Mouse (Mus musculus) left cerebral cortex, adult 8-10 months (tissue): ENCODE data around the gene Rhbdd3. TPM values are rescaled to one million over a fixed set of nuclear protein-coding genes. Genes with fewer than 3 reads are reported as not detected.

Source experiments
- DNase-seq, 2 experiments: peaks; one replicate each; pipeline ENCODE4 v3.0.0; 2022; ENCODE audit warnings: low spot score in 2 of 2
- total RNA-seq, 4 experiments: library from RNA; stranded (reverse); gene quantifications; 2 replicates each; pipeline ENCODE4 v1.2.4; 2022

The Rhbdd3 gene
- 10 to 100 TPM; 20.1 to 26.8 (median 22.0) TPM for total RNA-seq

- peak; percentile 94 to 99 for DNase-seq
These were observed at the start of gene Rhbdd3, which contains the start of gene Ewsr1 for GRCm38 (mm10) chr11:5098736-5099542. Gene Rhbdd3 (plus strand): TSS chr11:5098926. Gene Ewsr1 (minus strand): TSS chr11:5099266.

DNA sequence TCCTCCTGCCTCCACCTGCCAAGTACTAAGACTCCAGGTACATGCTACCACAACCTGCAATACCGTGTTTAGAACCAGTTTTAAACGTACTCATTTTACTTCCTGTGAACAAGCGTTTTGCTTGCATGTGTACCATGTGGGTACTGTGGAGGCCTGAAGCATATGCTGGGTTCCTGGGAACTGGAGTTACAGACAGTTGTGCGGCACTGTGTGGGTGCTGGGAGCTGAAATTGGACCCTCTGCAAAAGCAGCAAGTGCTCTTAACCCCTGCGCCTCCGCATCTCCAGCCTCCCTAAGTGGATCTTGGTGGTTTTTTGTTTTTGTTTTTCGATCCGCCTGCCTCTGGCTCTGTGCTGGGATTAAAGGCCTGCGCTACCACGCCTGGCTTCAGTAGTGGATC is 47.1 kb upstream of the Rhbdd3 start:
- no peak for DNase-seq

DNA sequence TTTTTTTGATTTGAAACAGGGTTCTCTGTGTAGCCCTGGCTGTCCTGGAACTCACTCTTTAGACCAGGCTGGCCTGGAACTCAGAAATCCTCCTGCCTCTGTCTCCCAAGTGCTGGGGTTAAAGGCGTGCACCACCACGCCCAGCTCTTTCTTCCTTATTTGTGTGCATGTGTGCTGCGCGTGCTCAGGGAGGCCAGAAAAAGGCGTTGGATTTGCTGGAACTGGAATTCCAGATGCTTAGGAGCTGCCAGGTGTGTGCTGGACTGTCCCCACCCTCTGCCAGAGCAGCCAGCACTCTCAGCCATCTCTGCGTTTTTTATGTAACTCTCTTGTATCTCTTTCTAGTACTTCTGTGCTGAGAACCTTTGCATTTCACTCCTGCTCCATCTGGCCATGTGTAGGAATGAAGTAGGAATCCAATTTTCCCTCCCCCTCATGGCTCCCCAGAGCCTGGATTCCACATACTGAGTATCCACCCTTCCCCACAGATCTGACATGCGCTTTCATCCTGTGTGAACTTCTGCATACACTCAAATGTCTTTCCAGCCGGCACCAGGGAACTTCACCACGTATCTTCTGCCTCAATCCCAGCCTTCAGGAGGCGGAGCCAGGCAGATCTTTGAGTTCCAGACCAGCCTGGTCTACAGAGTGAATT is 46.4 kb upstream of the Rhbdd3 start:
- DNase-seq: peak in 1 of 2 experiments; percentile 86

- DNase-seq: no peak
These were observed 44.6 kb upstream of the Rhbdd3 start for GRCm38 (mm10) chr11:5054151-5054550.

DNA sequence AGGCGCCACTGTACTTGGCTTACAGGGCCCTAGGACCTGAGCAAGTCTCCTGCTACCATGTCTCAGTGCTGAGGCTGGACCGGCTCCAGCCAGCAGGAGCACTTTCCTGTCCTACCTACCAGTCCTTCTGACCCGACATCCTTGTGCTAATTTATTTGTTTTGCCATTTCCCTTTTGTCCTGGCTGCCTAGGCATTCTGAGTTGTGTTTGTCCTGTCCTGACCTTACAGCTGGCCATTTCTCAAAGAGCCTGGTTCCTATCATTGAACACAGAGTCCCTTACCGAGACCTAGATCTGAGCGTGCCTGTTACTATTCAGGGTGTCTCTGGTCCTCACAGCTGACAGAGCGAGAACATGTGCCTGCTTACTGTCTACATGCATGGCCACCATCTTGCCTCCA is 43.9 kb upstream of the Rhbdd3 start:
- no peak for DNase-seq

GRCm38 (mm10) chr11:5055945-5056938 is 42.5 kb upstream of the Rhbdd3 start:
- no peak for DNase-seq

- no peak for DNase-seq
These were observed 41.7 kb upstream of the Rhbdd3 start for GRCm38 (mm10) chr11:5057064-5057463.

- no peak for DNase-seq
These were observed 41.2 kb upstream of the Rhbdd3 start for GRCm38 (mm10) chr11:5057541-5057855.

GRCm38 (mm10) chr11:5057856-5058641 is 40.7 kb upstream of the Rhbdd3 start, which contains the start of gene Rasl10a:
Gene Rasl10a (plus strand): TSS chr11:5058128.
- DNase-seq: peak in 1 of 2 experiments; percentile 39

DNA sequence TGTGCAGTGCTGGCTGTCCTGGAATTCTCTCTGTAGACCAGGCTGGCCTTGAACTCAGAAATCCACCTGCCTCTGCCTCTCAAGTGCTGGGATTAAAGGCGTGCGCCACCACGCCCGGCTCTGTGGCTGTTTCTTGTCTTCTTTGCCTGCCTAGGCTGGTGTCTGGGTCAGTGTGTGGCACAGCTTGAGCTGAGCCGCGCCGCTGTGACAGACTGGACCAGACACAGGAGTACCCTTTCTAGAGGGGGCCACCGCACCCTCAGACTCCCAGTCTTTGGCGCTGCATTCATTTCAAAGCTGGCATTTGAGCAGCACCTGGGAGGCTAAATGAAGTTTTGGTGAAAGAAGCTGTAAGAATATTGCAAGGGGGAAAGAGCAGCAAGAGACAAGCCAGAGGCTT is 39.9 kb upstream of the Rhbdd3 start:
- peak in 1 of 2 experiments; percentile 22 for DNase-seq

DNA sequence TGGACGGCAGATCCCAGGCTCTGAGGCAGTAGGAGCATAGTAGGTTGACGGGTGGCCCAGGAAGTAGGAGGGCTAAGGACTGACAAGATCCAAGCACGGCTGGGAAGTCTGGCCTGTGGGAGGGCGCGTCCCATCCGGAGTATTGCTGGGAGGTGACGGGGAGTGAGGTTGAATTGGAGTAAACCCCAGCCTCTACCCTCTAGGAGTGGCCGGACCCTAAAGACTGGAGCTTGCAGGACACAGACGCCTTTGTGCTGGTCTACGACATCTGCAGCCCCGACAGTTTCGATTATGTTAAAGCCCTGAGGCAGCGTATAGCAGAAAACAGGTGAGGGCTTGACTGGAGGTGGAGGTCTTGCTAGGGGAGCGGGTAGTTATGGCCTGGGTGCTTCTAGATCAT is 39.5 kb upstream of the Rhbdd3 start:
- DNase-seq: peak in 1 of 2 experiments; percentile 26

DNA sequence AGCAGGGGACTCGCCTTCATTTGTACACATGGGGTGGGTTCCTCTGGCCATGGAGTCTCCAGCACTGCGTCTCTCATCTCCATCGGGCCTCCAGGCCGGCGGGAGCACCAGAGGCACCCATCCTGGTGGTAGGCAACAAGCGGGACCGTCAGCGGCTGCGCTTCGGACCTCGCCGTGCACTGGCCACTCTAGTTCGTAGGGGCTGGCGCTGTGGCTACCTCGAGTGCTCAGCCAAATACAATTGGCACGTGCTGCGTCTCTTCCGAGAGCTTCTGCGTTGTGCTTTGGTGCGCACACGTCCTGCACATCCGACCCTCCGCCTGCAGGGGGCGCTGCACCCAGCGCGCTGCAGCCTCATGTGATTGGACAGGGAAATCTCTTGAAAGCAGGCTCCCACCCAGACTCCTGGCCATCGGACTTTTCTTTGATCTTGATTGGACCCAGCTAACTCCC is 39.0 kb upstream of the Rhbdd3 start:
- DNase-seq: peak in 1 of 2 experiments; percentile 55

- DNase-seq: peak in 1 of 2 experiments; percentile 40
These were observed 37.8 kb upstream of the Rhbdd3 start for GRCm38 (mm10) chr11:5060756-5061412.

DNA sequence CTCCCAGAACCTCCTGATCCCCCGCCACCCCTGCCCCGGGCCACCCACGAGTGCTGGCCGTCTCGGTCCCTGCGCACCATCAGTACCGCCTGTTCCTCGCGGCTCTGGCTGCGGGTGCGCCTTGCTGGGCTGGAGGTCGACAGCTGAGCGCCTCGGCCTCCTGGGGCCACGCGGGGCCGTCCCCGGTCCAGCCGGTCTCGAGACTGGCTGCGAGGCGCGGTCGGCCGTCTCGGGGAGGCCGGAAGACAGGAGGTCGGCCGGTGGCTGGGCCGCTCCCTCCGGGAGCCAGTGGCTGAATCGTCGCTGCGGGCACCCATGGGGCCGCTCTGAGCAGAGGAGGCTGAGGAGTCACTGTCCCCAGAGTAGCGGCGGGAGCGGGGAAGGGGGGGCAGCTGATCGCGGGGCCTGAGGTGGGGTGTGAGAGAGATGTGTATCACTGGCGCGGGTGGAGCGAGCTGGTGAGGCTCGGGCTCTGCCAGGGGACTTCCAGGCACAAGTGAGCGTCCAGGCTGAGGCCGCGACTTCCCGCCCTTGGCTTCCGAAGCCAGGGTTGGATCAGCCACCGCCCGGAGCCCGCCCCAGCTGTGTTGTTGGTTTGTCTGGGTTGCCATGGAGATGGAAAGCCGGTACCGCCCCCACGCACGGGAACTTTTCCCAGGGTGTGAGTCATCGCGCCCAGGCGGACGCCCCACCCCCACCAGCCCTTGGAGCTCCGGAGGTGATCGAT is 37.1 kb upstream of the Rhbdd3 start:
- DNase-seq: peak; percentile 95

- peak in 1 of 2 experiments; percentile 64 for DNase-seq
These were observed 36.4 kb upstream of the Rhbdd3 start for GRCm38 (mm10) chr11:5062326-5062725.

DNA sequence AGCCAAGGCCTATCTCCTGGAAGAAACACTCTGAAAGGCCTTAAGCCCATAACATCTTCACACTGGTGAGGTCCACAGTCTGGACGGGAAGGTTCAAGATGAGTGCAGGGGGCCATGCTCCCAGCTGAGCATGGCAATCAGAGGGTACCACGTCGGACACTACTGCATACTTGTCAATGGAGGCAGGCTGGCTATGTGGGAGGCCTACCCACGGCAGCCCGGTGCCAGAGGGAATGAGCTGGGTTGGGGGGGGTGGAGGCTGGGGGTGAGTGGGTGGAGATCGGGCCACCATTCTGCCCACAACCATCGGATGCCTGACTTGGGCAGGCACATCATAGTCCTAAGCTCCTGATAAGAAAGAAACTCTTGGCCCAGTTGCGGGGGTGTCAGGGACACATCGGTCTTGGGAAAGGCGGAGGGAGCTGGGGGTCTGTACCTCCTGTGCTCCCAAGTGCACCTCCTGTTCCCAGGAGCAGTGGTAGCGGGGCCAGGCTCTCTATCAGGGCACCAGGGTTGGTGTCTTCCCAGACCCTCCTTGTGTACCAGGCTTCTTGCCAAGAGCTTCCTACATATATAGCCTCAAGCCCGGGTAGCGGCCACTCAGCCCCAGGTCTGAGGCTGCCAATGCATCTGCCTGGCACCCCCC is 35.7 kb upstream of the Rhbdd3 start:
- DNase-seq: peak in 1 of 2 experiments; percentile 29

GRCm38 (mm10) chr11:5063561-5064281 is 35.0 kb upstream of the Rhbdd3 start:
- DNase-seq: no peak
